Mouse (Mus musculus) forebrain, embryonic 14.5 days (tissue): Measurements from ENCODE around the gene Six5. TPM values are rescaled to one million over a fixed set of nuclear protein-coding genes. Genes with fewer than 3 reads are reported as not detected.

Experiments used
- ATAC-seq: fragments of 200-750 bp; cut with Nextera tagmentation; 2 replicates; pipeline ENCODE4 v1.8.0; 2017; ENCODE audit warnings: mild to moderate bottlenecking, moderate library complexity
- DNase-seq: peaks from one replicate; pipeline ENCODE4 v3.0.0-alpha.2; 2015; ENCODE audit warnings: low spot score
- H3K27ac ChIP-seq: fragments of 300-500 bp; sonication (generic); 2 replicates; pipeline ENCODE4 v1.5.1; 2014; ENCODE audit warnings: low read depth, mild to moderate bottlenecking, control low read depth, low read length, moderate library complexity
- H3K27me3 ChIP-seq: fragments of 300-500 bp; sonication (generic); replicated peaks from 2 replicates; pipeline ENCODE4 v1.6.1; 2014; ENCODE audit warnings: low read length, control low read depth, mixed read lengths; ENCODE audit not compliant: control insufficient read depth, insufficient read depth
- H3K36me3 ChIP-seq: fragments of 300-500 bp; sonication (generic); 2 replicates; pipeline ENCODE4 v1.6.1; 2014; ENCODE audit warnings: low read length, control low read depth; ENCODE audit not compliant: control insufficient read depth, insufficient read depth
- H3K4me1 ChIP-seq: fragments of 300-500 bp; sonication (generic); 2 replicates; pipeline ENCODE4 v1.6.1; 2014; ENCODE audit warnings: antibody characterized with exemption, low read length, control low read depth; ENCODE audit not compliant: control insufficient read depth, insufficient read depth
- H3K4me2 ChIP-seq: fragments of 300-500 bp; sonication (generic); 2 replicates; pipeline ENCODE4 v1.6.1; 2014; ENCODE audit warnings: mild to moderate bottlenecking, control low read depth, low read length
- H3K4me3 ChIP-seq: fragments of 300-500 bp; sonication (generic); 2 replicates; pipeline ENCODE4 v1.5.1; 2014; ENCODE audit warnings: low read depth, low read length, control low read depth
- H3K9ac ChIP-seq: fragments of 300-500 bp; sonication (generic); 2 replicates; pipeline ENCODE4 v1.6.1; 2014; ENCODE audit warnings: mild to moderate bottlenecking, low read length, control low read depth, moderate library complexity
- H3K9me3 ChIP-seq: fragments of 300-500 bp; sonication (generic); replicated peaks from 2 replicates; pipeline ENCODE4 v1.6.1; 2016; ENCODE audit warnings: low read length, control low read depth, mixed read lengths; ENCODE audit not compliant: control insufficient read depth
- WGBS: fragments of 180-500 bp; shearing (Covaris S2); extraction: QIAGEN DNeasy Blood & Tissue Kit; methylation state at CpG from one replicate; pipeline ENCODE4 v1.1.7; 2014; 5-methylcytosine and 5-hydroxymethylcytosine counted together
- microRNA-seq: library from miRNA; unstranded; fragments of <30 nt; microRNA quantifications from one replicate; pipeline ENCODE4, GENCODE M21; 2016
- polyA plus RNA-seq: library from polyadenylated mRNA; unstranded; fragments of >200 nt; fragmentation: Nextera tagmentation; extraction: Ambion mirVana; gene quantifications from 2 replicates; pipeline ENCODE4 v1.2.1, GENCODE M21; 2014

The Six5 gene
- polyA plus RNA-seq, 1 experiment from 2014 or later = 3.5 TPM

GRCm38 (mm10) chr7:19136673-19137334 lies 42.4 kb downstream of the Six5 start:
- WGBS = 91% methylated on average over 38 of the region's 38 CpGs
- H3K4me1 ChIP-seq = peaks cover 4% of the 10 kb centered on the region
- DNase-seq (no peak), ATAC-seq (no peak)
- no peaks in the 10 kb centered on the region for H3K9me3 ChIP-seq
- no peak overlapping the region for H3K4me3 ChIP-seq
- peaks cover 68% of the 10 kb centered on the region for H3K36me3 ChIP-seq
- H3K27ac ChIP-seq = no peak overlapping the region
- no peaks in the 10 kb centered on the region for H3K27me3 ChIP-seq
- H3K4me2 ChIP-seq = no peak overlapping the region
- no peak overlapping the region for H3K9ac ChIP-seq

GRCm38 (mm10) chr7:19137380-19137779 lies 43.0 kb downstream of the Six5 start:
- Histone ChIP-seq H3K4me1 (no peaks in the 10 kb centered on the region), H3K27ac (no peak overlapping the region), H3K9me3 (no peaks in the 10 kb centered on the region), H3K4me3 (no peak overlapping the region), H3K9ac (no peak overlapping the region), H3K27me3 (no peaks in the 10 kb centered on the region), H3K36me3 (peaks cover 72% of the 10 kb centered on the region), H3K4me2 (no peak overlapping the region)
- DNase-seq = peak; percentile 62
- ATAC-seq = no peak
- WGBS = 45% methylated on average over 5 of the region's 5 CpGs

GRCm38 (mm10) chr7:19146793-19147192 lies 52.4 kb downstream of the Six5 start:
- H3K9ac ChIP-seq = no peak overlapping the region
- no peak overlapping the region for H3K4me2 ChIP-seq
- DNase-seq (no peak), ATAC-seq (no peak)
- H3K27ac ChIP-seq = no peak overlapping the region
- H3K36me3 ChIP-seq = peaks cover 17% of the 10 kb centered on the region
- no peaks in the 10 kb centered on the region for H3K27me3 ChIP-seq
- H3K9me3 ChIP-seq = no peaks in the 10 kb centered on the region
- H3K4me3 ChIP-seq = no peak overlapping the region
- peaks cover 15% of the 10 kb centered on the region for H3K4me1 ChIP-seq
- 92% methylated on average over 10 of the region's 10 CpGs for WGBS

DNA sequence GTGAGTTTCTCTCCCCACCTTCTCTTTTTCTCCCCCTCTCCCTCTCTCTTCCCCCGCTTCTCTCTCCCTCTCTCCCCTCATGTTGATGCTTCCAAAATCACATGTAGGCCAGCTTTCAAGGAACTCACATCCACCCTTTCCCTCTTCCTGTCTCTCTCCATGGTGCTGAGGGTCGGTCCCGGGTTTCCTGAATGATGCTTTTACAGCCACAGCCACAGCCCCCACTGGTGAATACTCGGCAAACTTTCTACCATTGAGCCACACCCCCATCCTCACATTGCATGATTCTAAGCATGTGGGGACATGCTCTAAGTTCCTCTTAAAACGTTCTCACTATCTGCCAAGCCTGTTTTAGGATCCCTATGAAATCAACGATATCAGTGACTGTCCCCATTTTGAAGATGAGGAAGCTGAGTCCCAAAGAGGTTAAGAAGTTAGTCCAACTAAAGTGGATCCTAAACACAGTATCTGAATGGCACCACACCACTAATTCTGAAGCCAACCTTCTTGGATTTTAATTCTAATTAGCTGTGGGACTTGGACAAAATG lies 53.2 kb downstream of the Six5 start:
- H3K9me3 ChIP-seq = no peaks in the 10 kb centered on the region
- H3K4me1 ChIP-seq = peaks cover 15% of the 10 kb centered on the region
- H3K36me3 ChIP-seq = peaks cover 17% of the 10 kb centered on the region
- no peak overlapping the region for H3K27ac ChIP-seq
- ATAC-seq = no peak
- no peaks in the 10 kb centered on the region for H3K27me3 ChIP-seq
- WGBS = 58% methylated on average over 6 of the region's 6 CpGs
- no peak overlapping the region for H3K4me3 ChIP-seq
- no peak for DNase-seq
- H3K9ac ChIP-seq = no peak overlapping the region
- peak overlapping the region; percentile 95 for H3K4me2 ChIP-seq

Small RNA genes within 50 kb of the gene (microRNA-seq; reads per million reads assigned to microRNA genes)
- 0.53 reads per million for gene Mir3100

Other genes with a start within 250 kb of the Six5 start
- gene Pglyrp1, start 223.3 kb upstream of the Six5 start, polyA plus RNA-seq = 19.1 and 20.9 TPM in 2 replicates
- 17.4 and 19.0 TPM in 2 replicates for gene Ccdc61, start 184.2 kb upstream of the Six5 start, polyA plus RNA-seq
- 13.1 and 15.7 TPM in 2 replicates for gene Nova2, start 168.7 kb upstream of the Six5 start, polyA plus RNA-seq
- gene Nanos2, start 107.2 kb upstream of the Six5 start, polyA plus RNA-seq = 0.18 and 0.49 TPM in 2 replicates
- 3.6 and 3.9 TPM in 2 replicates for gene Mypop, start 103.3 kb upstream of the Six5 start, polyA plus RNA-seq
- 25.9 and 33.3 TPM in 2 replicates for gene Irf2bp1, start 90.5 kb upstream of the Six5 start, polyA plus RNA-seq
- not detected in 2 replicates for gene Foxa3, start 71.1 kb upstream of the Six5 start, polyA plus RNA-seq
- gene Sympk, start 70.2 kb upstream of the Six5 start, polyA plus RNA-seq = 19.1 and 22.7 TPM in 2 replicates
- gene Rsph6a, start 39.9 kb upstream of the Six5 start, polyA plus RNA-seq = not detected in 2 replicates
- gene Dmwd, start 18.4 kb upstream of the Six5 start, polyA plus RNA-seq = 28.0 and 29.1 TPM in 2 replicates
- gene Dmpk, start 10.7 kb upstream of the Six5 start, polyA plus RNA-seq = 4.4 and 7.8 TPM in 2 replicates
- 2.2 and 3.3 TPM in 2 replicates for gene Gm4969, start 23.8 kb downstream of the Six5 start, polyA plus RNA-seq
- gene Fbxo46, start 25.3 kb downstream of the Six5 start, polyA plus RNA-seq = 10.1 and 11.9 TPM in 2 replicates
- gene Qpctl, start 54.7 kb downstream of the Six5 start, polyA plus RNA-seq = 11.1 and 14.0 TPM in 2 replicates
- 141 and 155 TPM in 2 replicates for gene Snrpd2, start 55.1 kb downstream of the Six5 start, polyA plus RNA-seq
- 4.8 and 8.2 TPM in 2 replicates for gene Gipr, start 71.5 kb downstream of the Six5 start, polyA plus RNA-seq
- 3.4 TPM in 2 replicates for gene Eml2, start 81.8 kb downstream of the Six5 start, polyA plus RNA-seq
- gene Gpr4, start 117.9 kb downstream of the Six5 start, polyA plus RNA-seq = 1.8 and 2.3 TPM in 2 replicates
- gene Opa3, start 133.7 kb downstream of the Six5 start, polyA plus RNA-seq = 42.5 TPM in 2 replicates
- gene Vasp, start 177.2 kb downstream of the Six5 start, polyA plus RNA-seq = 27.1 and 32.3 TPM in 2 replicates
- 0.30 and 0.67 TPM in 2 replicates for gene Ppm1n, start 185.5 kb downstream of the Six5 start, polyA plus RNA-seq
- gene Rtn2, start 188.0 kb downstream of the Six5 start, polyA plus RNA-seq = 102 and 109 TPM in 2 replicates
- gene Fosb, start 215.5 kb downstream of the Six5 start, polyA plus RNA-seq = 0.17 TPM in 1 of 2 replicates, not detected in the other